Mouse (Mus musculus): ENCODE measurements around the gene Snx15.

GRCm38 (mm10) chr19:6105586-6105985 is 22.5 kb downstream of the Snx15 start, which contains the start of gene Naaladl1:
- no peak for TF ChIP-seq POLR2AphosphoS2 (IDR thresholded peaks at IDR 0.05; ENCODE audit: insufficient read length, low read depth)
- no peak for TF ChIP-seq POLR2A (IDR thresholded peaks at IDR 0.05; ENCODE audit: insufficient read length, low read depth)
- no peak for TF ChIP-seq MAX (IDR thresholded peaks at IDR 0.05; ENCODE audit: low read depth)
- no peak for TF ChIP-seq MYOD1 (IDR thresholded peaks at IDR 0.05; ENCODE audit: control insufficient read depth in 1 of 3, insufficient read length in 2 of 3, low read depth in 2 of 3)
- no peak for TF ChIP-seq USF1 (IDR thresholded peaks at IDR 0.05; ENCODE audit: low read depth)
- no peak for TF ChIP-seq MYOG (IDR thresholded peaks at IDR 0.05; ENCODE audit: control insufficient read depth in 1 of 3, insufficient read depth in 1 of 3, insufficient read length in 2 of 3, low read depth in 2 of 3)
- TF ChIP-seq E2F4 (IDR thresholded peaks at IDR 0.05; ENCODE audit: insufficient read depth) = no peak
- no peak for TF ChIP-seq TCF12 (IDR thresholded peaks at IDR 0.05; ENCODE audit: insufficient read depth, poor library complexity, severe bottlenecking)
